Mouse (Mus musculus) spleen, adult 2 months (tissue): ENCODE measurements around the gene Tmem260.

ENCODE experiments used
- CTCF ChIP-seq: fragments of 200-500 bp; IDR thresholded peaks from 2 replicates; pipeline ENCODE4 v1.5.1; 2011; ENCODE audit warnings: mild to moderate bottlenecking, inconsistent platforms; ENCODE audit not compliant: insufficient read depth, insufficient read length, insufficient replicate concordance; ENCODE audit errors: extremely low read depth
- POLR2A ChIP-seq: fragments of 200-500 bp; IDR thresholded peaks from 2 replicates; pipeline ENCODE4 v1.6.1; 2011; ENCODE audit warnings: low read depth, low read length, inconsistent platforms

DNA sequence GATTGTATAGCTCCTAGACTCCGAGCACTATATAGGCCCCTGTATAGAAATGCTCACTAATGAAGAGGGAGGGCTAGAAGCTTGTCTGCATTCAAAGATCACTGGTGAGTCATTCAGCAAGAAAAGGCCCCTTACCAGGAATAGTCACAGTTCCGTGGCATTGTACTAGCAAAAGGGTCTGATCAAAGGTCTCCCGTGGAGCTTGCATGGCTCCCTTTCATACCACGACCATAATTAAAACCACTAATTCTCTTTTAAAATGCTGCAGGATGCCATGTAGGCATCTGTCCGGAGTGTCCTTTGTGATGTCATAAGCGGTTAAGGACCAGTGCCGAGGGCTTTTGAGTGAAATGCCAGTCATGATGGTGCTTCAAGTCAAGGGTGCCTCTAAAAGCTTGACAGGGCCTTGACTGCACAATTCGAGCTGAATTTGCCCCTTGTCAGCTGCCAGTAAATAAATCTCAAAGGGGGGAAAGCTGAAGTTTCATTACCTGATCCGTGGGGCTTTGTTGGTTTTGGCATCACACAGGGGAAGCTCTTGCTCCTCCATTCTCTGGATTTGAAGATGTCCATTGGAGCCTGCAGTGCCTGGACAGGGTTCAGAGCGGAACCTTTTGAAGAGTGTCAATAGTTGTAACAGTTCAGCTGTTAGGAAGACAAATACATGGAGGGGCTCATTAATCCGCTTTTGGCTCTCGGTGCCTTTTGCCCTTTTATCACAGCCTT, 67.3 kb downstream of the Tmem260 start:
- TF ChIP-seq CTCF (no peak), POLR2A (no peak)
